ENCODE assay signal across 29 mouse cellular contexts in the genomic region with DNA sequence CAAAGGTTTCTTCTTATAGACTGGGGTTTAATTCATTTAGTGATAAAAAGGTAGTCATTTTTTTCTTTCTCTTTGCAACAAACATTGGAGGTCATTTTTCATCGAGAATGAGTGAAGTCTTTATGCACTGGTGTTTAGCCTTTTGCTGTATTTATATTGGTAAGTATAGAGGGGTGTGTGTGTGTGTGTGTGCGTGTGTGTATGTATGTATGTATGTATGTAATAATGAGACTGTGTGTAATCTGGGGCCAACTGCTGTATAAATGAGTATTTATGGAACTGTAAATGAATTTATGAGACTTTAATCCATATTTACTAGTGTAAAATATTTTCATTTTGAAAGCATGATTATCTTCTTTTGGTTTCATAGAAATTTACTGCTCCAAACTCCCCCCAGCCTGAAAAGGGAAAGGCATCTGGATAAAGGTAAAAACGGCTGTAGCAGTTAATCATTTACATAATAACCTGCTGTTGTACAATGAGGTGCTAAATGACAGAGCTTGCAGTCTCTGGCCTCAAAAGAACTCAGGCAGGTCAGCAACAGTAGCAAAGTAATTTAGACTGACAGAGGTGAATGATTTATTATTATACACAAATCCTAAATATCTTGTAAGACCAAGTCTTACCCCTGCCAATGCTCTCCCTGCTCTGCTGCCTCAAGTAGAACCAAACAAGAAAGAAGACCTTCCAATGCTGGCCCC. TPM values are rescaled to one million over a fixed set of nuclear protein-coding genes. Genes with fewer than 3 reads are reported as not detected.
"Had no signal": no experiment of that assay in that cellular context is flagged by ENCODE, and none has a peak within 500 bp of the region (broad histone marks: within the 10 kb centered on the region; RNA-seq: fewer than 3 reads in every experiment).

No protein-coding gene starts in this region.

- H3K4me1 ChIP-seq: heart, embryonic 10.5 days; heart, embryonic 12.5 days; hindbrain, embryonic 10.5 days; hindbrain, embryonic 12.5 days; limb, embryonic 10.5 days; limb, embryonic 12.5 days; liver, embryonic 13.5 days had no signal

- H3K9me3 ChIP-seq: limb, embryonic 10.5 days; limb, embryonic 12.5 days; liver, embryonic 13.5 days had no signal

- H3K9ac ChIP-seq: heart, embryonic 12.5 days; hindbrain, embryonic 12.5 days; hindbrain, embryonic 14.5 days; limb, embryonic 12.5 days; liver, embryonic 13.5 days had no signal

- H3K4me3 ChIP-seq: heart, adult 2 months; heart, embryonic 10.5 days; heart, embryonic 12.5 days; hindbrain, embryonic 10.5 days; hindbrain, embryonic 12.5 days; layer of hippocampus, adult 2 months; left cerebral cortex, adult 2 months; limb, embryonic 10.5 days; limb, embryonic 12.5 days; liver, embryonic 13.5 days had no signal

- DNase-seq: gastrocnemius, postnatal 14 days; gastrocnemius, postnatal 36 days; heart, adult 11 months; heart, adult 2 months; heart, postnatal 10 days; heart, postnatal 4 days; kidney, adult 18-20 months; kidney, adult 8-10 months; kidney, postnatal 10 days; kidney, postnatal 25 days; kidney, postnatal 4 days; liver; liver, embryonic 13.5 days had no signal

- H3K36me3 ChIP-seq: heart, embryonic 10.5 days; heart, embryonic 12.5 days; hindbrain, embryonic 10.5 days; hindbrain, embryonic 12.5 days; limb, embryonic 10.5 days; limb, embryonic 12.5 days; liver, embryonic 13.5 days had no signal

- H3K27ac ChIP-seq: heart, adult 2 months; heart, embryonic 10.5 days; hindbrain, embryonic 10.5 days; hindbrain, embryonic 12.5 days; hindbrain, embryonic 14.5 days; layer of hippocampus, adult 2 months; left cerebral cortex, adult 2 months; limb, embryonic 10.5 days; limb, embryonic 12.5 days; liver, embryonic 13.5 days had no signal

- H3K4me2 ChIP-seq: heart, embryonic 12.5 days; hindbrain, embryonic 12.5 days; hindbrain, embryonic 14.5 days; limb, embryonic 12.5 days; liver, embryonic 11.5 days; liver, embryonic 13.5 days had no signal

- H3K27me3 ChIP-seq: heart, embryonic 12.5 days; hindbrain, embryonic 12.5 days; limb, embryonic 12.5 days; liver, embryonic 13.5 days had no signal

- ATAC-seq: hindbrain, embryonic 16.5 days; inflammation-experienced regulatory T-cells, adult 6 months had no signal

RNA-seq across cellular contexts. Expression of a gene that starts 15.2 kb away (rescaled TPM):
- polyA plus RNA-seq: gonadal fat pad, adult 2 months; heart, adult 2 months; heart, embryonic 10.5 days; heart, embryonic 12.5 days; heart, embryonic 14.5 days; heart, embryonic 16.5 days; hindbrain, embryonic 10.5 days; hindbrain, embryonic 12.5 days; hindbrain, embryonic 14.5 days; hindbrain, embryonic 16.5 days; inflammation-experienced regulatory T-cells, adult 6 months; kidney, embryonic 16.5 days; limb, embryonic 10.5 days; limb, embryonic 12.5 days; liver, embryonic 11.5 days; liver, embryonic 13.5 days had no signal
